Mouse (Mus musculus) stomach, postnatal 0 days (tissue): ENCODE measurements around the gene Gramd4.

Experiments used
- CTCF ChIP-seq: IDR thresholded peaks from 2 replicates; pipeline ENCODE4 v1.5.1; 2016; ENCODE audit warnings: antibody characterized with exemption, low read depth, mild to moderate bottlenecking, moderate library complexity
- EP300 ChIP-seq: optimal IDR thresholded peaks from 2 replicates; pipeline ENCODE3; 2016; ENCODE audit warnings: antibody characterized with exemption

DNA sequence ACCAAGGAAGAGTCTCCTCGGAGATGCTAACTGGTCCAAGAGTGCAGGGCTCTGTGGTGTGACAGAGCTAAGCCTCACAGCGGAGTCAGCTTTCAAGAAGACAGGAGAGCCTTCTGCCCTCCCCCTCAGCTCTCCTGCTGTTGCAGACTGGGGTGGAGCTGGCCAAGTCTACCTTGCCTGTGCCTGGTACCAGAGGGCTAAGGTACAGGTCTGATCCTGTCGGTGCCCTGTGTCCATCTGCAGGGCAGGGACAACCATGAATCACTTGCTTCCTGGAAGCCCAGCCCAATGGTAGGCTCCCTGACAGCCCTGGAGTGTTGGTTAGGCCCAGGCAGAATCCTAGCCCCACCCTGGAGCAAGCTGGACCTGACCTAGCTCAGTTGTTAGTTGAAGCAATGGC lies 129.2 kb downstream of the Gramd4 start:
- TF ChIP-seq CTCF (no peak), EP300 (no peak)
